Mouse (Mus musculus): ENCODE measurements around the gene Bmpr1b. TPM values are rescaled to one million over a fixed set of nuclear protein-coding genes. Genes with fewer than 3 reads are reported as not detected.
A peak's percentile ranks its signal among the peaks of the same experiment; 100 is the strongest.

Bmpr1b gene
- polyA plus RNA-seq, 1 experiment from 2014 or later, result 3.9 TPM

- H3K9me3 ChIP-seq, result no peaks in the 10 kb centered on the region
- WGBS, result 92% methylated on average over 10 of the region's 10 CpGs
- no peaks in the 10 kb centered on the region for H3K27me3 ChIP-seq
- H3K4me3 ChIP-seq, result no peak overlapping the region
- no peak overlapping the region for H3K27ac ChIP-seq
- no peak overlapping the region for H3K9ac ChIP-seq
- H3K36me3 ChIP-seq, result no peaks in the 10 kb centered on the region
- no peak overlapping the region for H3K4me2 ChIP-seq
- H3K4me1 ChIP-seq (replicated peaks), result no peaks in the 10 kb centered on the region
- ATAC-seq (ENCODE audit: low FRiP score), result no peak
Observed at GRCm38 (mm10) chr3:142104027-142104805, 65.0 kb downstream of the Bmpr1b start.

DNA sequence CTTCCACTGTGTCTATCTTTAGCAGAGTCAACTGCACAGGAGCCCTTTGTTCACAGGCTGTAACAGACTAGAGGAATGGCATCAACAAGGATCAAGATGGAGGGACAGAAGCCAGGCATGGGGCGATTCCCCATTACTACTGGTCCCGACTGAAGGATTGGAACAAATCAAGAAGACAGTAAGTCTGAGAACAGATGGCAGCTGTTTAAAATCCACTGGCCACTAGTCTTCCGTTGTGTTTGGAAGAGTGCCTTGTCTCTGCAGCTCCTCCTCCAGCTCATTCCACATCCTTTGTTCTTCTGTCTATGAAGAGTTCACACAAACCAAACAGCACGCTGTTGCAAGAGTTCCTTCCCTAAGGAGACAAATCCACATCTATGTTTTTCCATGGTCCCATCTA, 65.6 kb downstream of the Bmpr1b start:
- no peaks in the 10 kb centered on the region for H3K27me3 ChIP-seq
- H3K9me3 ChIP-seq, result no peaks in the 10 kb centered on the region
- H3K4me1 ChIP-seq (replicated peaks), result no peaks in the 10 kb centered on the region
- H3K27ac ChIP-seq, result no peak overlapping the region
- WGBS, result 85% methylated on average over 4 of the region's 4 CpGs
- H3K36me3 ChIP-seq, result no peaks in the 10 kb centered on the region
- H3K9ac ChIP-seq, result no peak overlapping the region
- no peak overlapping the region for H3K4me3 ChIP-seq
- H3K4me2 ChIP-seq, result no peak overlapping the region
- no peak for ATAC-seq (ENCODE audit: low FRiP score)

- Histone ChIP-seq H3K9me3 (no peaks in the 10 kb centered on the region), H3K27me3 (no peaks in the 10 kb centered on the region), H3K36me3 (no peaks in the 10 kb centered on the region), H3K27ac (no peak overlapping the region), H3K4me3 (no peak overlapping the region), H3K9ac (no peak overlapping the region), H3K4me2 (no peak overlapping the region), H3K4me1 (replicated peaks) (no peaks in the 10 kb centered on the region)
- WGBS, result 51% methylated on average over 2 of the region's 2 CpGs
- ATAC-seq (ENCODE audit: low FRiP score), result no peak
Observed at GRCm38 (mm10) chr3:142099151-142099550, 70.1 kb downstream of the Bmpr1b start.

GRCm38 (mm10) chr3:142094049-142094448, 75.2 kb downstream of the Bmpr1b start:
- Histone ChIP-seq H3K9me3 (no peaks in the 10 kb centered on the region), H3K9ac (no peak overlapping the region), H3K36me3 (no peaks in the 10 kb centered on the region), H3K27me3 (no peaks in the 10 kb centered on the region), H3K4me2 (no peak overlapping the region), H3K27ac (no peak overlapping the region), H3K4me3 (no peak overlapping the region), H3K4me1 (replicated peaks) (no peaks in the 10 kb centered on the region)
- no peak for ATAC-seq (ENCODE audit: low FRiP score)
- WGBS, result 73% methylated on average over 4 of the region's 4 CpGs

DNA sequence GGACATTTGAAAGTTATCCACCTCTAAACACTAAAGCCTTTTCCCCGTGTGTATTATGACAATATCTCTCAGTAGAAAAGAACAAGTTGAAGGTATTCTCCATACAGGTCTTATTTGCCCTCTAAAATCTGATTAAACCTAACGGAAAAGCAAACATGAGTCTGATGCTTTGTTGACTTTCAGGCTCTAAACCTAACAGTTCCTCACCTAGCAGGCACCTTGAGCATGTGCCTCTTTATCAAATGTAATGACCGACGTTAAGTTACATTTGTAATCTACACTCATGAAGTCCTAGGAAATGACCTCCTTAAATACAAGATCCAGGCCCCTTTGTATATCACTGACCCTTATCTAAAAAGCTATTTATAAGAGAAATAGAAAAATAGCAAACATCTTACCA, 79.5 kb downstream of the Bmpr1b start:
- no peaks in the 10 kb centered on the region for H3K9me3 ChIP-seq
- no peaks in the 10 kb centered on the region for H3K27me3 ChIP-seq
- no peak overlapping the region for H3K27ac ChIP-seq
- no peaks in the 10 kb centered on the region for H3K36me3 ChIP-seq
- H3K9ac ChIP-seq, result no peak overlapping the region
- no peak for ATAC-seq (ENCODE audit: low FRiP score)
- H3K4me1 ChIP-seq (replicated peaks), result no peaks in the 10 kb centered on the region
- H3K4me2 ChIP-seq, result no peak overlapping the region
- H3K4me3 ChIP-seq, result no peak overlapping the region
- 94% methylated on average over 4 of the region's 4 CpGs for WGBS

- Histone ChIP-seq H3K9ac (no peak overlapping the region), H3K4me3 (no peak overlapping the region), H3K4me2 (no peak overlapping the region), H3K27ac (no peak overlapping the region), H3K27me3 (no peaks in the 10 kb centered on the region), H3K4me1 (replicated peaks) (no peaks in the 10 kb centered on the region), H3K9me3 (no peaks in the 10 kb centered on the region), H3K36me3 (no peaks in the 10 kb centered on the region)
- WGBS, result 78% methylated on average over 3 of the region's 3 CpGs
- ATAC-seq (ENCODE audit: low FRiP score), result no peak
Observed at GRCm38 (mm10) chr3:142085938-142086337, 83.3 kb downstream of the Bmpr1b start.

GRCm38 (mm10) chr3:142084091-142084490, 85.1 kb downstream of the Bmpr1b start:
- H3K9ac ChIP-seq, result no peak overlapping the region
- H3K4me3 ChIP-seq, result no peak overlapping the region
- no peak overlapping the region for H3K4me2 ChIP-seq
- H3K36me3 ChIP-seq, result no peaks in the 10 kb centered on the region
- WGBS, result 56% methylated on average over 1 of the region's 1 CpGs
- H3K27ac ChIP-seq, result no peak overlapping the region
- no peaks in the 10 kb centered on the region for H3K9me3 ChIP-seq
- no peaks in the 10 kb centered on the region for H3K4me1 ChIP-seq (replicated peaks)
- H3K27me3 ChIP-seq, result no peaks in the 10 kb centered on the region
- no peak for ATAC-seq (ENCODE audit: low FRiP score)

- ATAC-seq (ENCODE audit: low FRiP score), result no peak
- no peak overlapping the region for H3K4me2 ChIP-seq
- H3K9ac ChIP-seq, result no peak overlapping the region
- no peaks in the 10 kb centered on the region for H3K27me3 ChIP-seq
- no peak overlapping the region for H3K27ac ChIP-seq
- 92% methylated on average over 3 of the region's 3 CpGs for WGBS
- no peaks in the 10 kb centered on the region for H3K4me1 ChIP-seq (replicated peaks)
- no peak overlapping the region for H3K4me3 ChIP-seq
- no peaks in the 10 kb centered on the region for H3K9me3 ChIP-seq
- no peaks in the 10 kb centered on the region for H3K36me3 ChIP-seq
Observed at GRCm38 (mm10) chr3:142077723-142078302, 91.4 kb downstream of the Bmpr1b start.

DNA sequence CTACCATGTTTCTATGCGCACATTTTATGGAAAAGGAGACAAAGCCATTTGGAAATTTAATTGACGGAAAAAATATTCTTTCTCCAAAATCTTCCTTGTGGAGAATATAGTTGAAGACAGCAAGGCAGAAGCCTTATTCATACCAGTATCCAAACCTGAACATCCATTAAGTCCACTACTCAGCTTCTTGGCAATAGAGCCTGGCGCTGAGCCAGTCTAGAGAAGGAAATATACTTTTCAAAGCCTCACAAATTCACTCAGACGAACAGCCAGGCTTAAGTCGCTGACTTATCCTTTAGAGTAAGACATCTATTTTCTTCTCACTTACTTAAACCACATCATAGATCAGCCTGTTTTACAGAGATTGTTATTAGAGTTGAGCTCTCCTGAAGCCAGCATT, 97.6 kb downstream of the Bmpr1b start:
- H3K4me1 ChIP-seq (replicated peaks), result no peaks in the 10 kb centered on the region
- H3K9me3 ChIP-seq, result no peaks in the 10 kb centered on the region
- no peak for ATAC-seq (ENCODE audit: low FRiP score)
- H3K36me3 ChIP-seq, result no peaks in the 10 kb centered on the region
- no peak overlapping the region for H3K4me3 ChIP-seq
- 91% methylated on average over 5 of the region's 5 CpGs for WGBS
- H3K9ac ChIP-seq, result no peak overlapping the region
- H3K27ac ChIP-seq, result no peak overlapping the region
- H3K4me2 ChIP-seq, result no peak overlapping the region
- H3K27me3 ChIP-seq, result no peaks in the 10 kb centered on the region

GRCm38 (mm10) chr3:142066792-142067346, 102.4 kb downstream of the Bmpr1b start:
- 70% methylated on average over 1 of the region's 1 CpGs for WGBS
- Histone ChIP-seq H3K4me2 (no peak overlapping the region), H3K9ac (no peak overlapping the region), H3K4me3 (no peak overlapping the region), H3K27ac (no peak overlapping the region), H3K27me3 (no peaks in the 10 kb centered on the region), H3K4me1 (replicated peaks) (peaks cover 8% of the 10 kb centered on the region), H3K36me3 (no peaks in the 10 kb centered on the region), H3K9me3 (no peaks in the 10 kb centered on the region)
- no peak for ATAC-seq (ENCODE audit: low FRiP score)

GRCm38 (mm10) chr3:142065111-142065510, 104.1 kb downstream of the Bmpr1b start:
- 64% methylated on average over 5 of the region's 5 CpGs for WGBS
- no peak overlapping the region for H3K4me2 ChIP-seq
- no peaks in the 10 kb centered on the region for H3K9me3 ChIP-seq
- peaks cover 8% of the 10 kb centered on the region for H3K4me1 ChIP-seq (replicated peaks)
- H3K27ac ChIP-seq, result no peak overlapping the region
- H3K27me3 ChIP-seq, result no peaks in the 10 kb centered on the region
- no peak for ATAC-seq (ENCODE audit: low FRiP score)
- no peak overlapping the region for H3K4me3 ChIP-seq
- H3K36me3 ChIP-seq, result no peaks in the 10 kb centered on the region
- no peak overlapping the region for H3K9ac ChIP-seq

GRCm38 (mm10) chr3:142063536-142064226, 105.5 kb downstream of the Bmpr1b start:
- Histone ChIP-seq H3K4me3 (no peak overlapping the region), H3K27ac (0 out of 2 replicates have a peak overlapping the region, but pooled peaks have one; percentile 18), H3K9me3 (no peaks in the 10 kb centered on the region), H3K36me3 (no peaks in the 10 kb centered on the region), H3K4me1 (replicated peaks) (peaks cover 8% of the 10 kb centered on the region), H3K27me3 (no peaks in the 10 kb centered on the region), H3K9ac (no peak overlapping the region), H3K4me2 (no peak overlapping the region)
- peak; percentile 89 for ATAC-seq (ENCODE audit: low FRiP score)
- 25% methylated on average over 12 of the region's 12 CpGs for WGBS

Data from hindbrain, embryonic 13.5 days (tissue).